Mouse (Mus musculus) liver, adult 2 months (tissue): ENCODE data around the gene Echdc3.

Experiments
- CTCF ChIP-seq: fragments of 200-500 bp; IDR thresholded peaks from 2 replicates; pipeline ENCODE4 v1.5.1; 2011; ENCODE audit warnings: low read depth, low read length, control low read depth
- POLR2A ChIP-seq: fragments of 200-500 bp; IDR thresholded peaks from 2 replicates; pipeline ENCODE4 v1.6.1; 2011; ENCODE audit warnings: low read length, control low read depth; ENCODE audit not compliant: insufficient read depth; ENCODE audit errors: extremely low read depth

DNA sequence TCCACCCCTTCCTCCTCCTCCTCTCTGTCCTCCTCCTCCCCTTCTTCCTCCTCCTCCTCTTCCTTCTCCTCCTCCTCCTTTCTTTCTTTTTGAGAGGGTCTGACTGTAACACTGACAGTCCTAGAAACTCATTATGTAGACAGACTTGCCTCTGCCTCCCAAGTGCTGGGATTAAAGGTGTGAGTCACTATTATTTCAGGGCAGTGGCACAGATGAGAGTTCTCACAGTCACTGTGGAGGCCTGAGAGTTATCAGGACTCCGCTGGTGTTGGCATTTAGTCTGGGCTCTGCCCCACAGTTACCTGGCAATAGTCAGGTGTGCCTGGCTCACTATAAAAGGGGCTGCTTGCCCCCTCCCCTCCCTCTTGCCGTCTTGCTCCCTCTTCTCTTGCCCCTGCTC lies 25.8 kb upstream of the Echdc3 start:
- no peak for TF ChIP-seq POLR2A
- TF ChIP-seq CTCF: no peak
